Mouse (Mus musculus): ENCODE measurements around the gene Gm3106.
"Not testable (repeated sequence)": the region's sequence is repeated elsewhere in the genome, so short reads cannot be mapped to it uniquely, and the experiment has no call there.

Gene Gm3106

GRCm38 (mm10) chr5:94217705-94218104 is at the start of gene Gm3106:
Gm3106 (plus strand) TSS chr5:94218005.
- CTCF ChIA-PET, POLR2A ChIA-PET: not testable (repeated sequence)
